Mouse (Mus musculus): ENCODE measurements at regions not wholly inside any gene's neighbourhood (a gene's known extent, or its start where the extent isn't known, plus 50 kb on each side); places are given as distances from the start of the nearest gene placed in this dataset.

- TF ChIP-seq CTCF (IDR thresholded peaks at IDR 0.05; ENCODE audit: extremely low read depth, insufficient read depth, low read length) = no peak
- no peak for TF ChIP-seq POLR2A (IDR thresholded peaks at IDR 0.05; ENCODE audit: extremely low read depth, insufficient read depth, low read length)
Observed at GRCm38 (mm10) chr15:88548261-88548660, 51.8 kb upstream of the Zdhhc25 start.

All from cortical plate, adult 2 months (tissue).